Mouse (Mus musculus) lung, postnatal 0 days (tissue): ENCODE measurements around the gene Piezo1. TPM values are rescaled to one million over a fixed set of nuclear protein-coding genes. Genes with fewer than 3 reads are reported as not detected.
A peak's percentile ranks its signal among the peaks of the same experiment; 100 is the strongest.

Experiments used
- ATAC-seq: fragments of 200-750 bp; cut with Nextera tagmentation; 2 replicates; pipeline ENCODE4 v1.8.0; 2017; ENCODE audit warnings: moderate library complexity
- DNase-seq: peaks from one replicate; pipeline ENCODE4 v3.0.0-alpha.2; 2016; ENCODE audit warnings: low spot score
- H3K27ac ChIP-seq: fragments of 300-500 bp; sonication (generic); 2 replicates; pipeline ENCODE4 v1.5.1; 2014; ENCODE audit warnings: antibody characterized with exemption, mild to moderate bottlenecking, low read length, mixed read lengths
- H3K27me3 ChIP-seq: fragments of 300-500 bp; sonication (generic); replicated peaks from 2 replicates; pipeline ENCODE4 v1.6.1; 2014; ENCODE audit warnings: low read length, mixed read lengths; ENCODE audit not compliant: insufficient read depth
- H3K36me3 ChIP-seq: fragments of 300-500 bp; sonication (generic); 2 replicates; pipeline ENCODE4 v1.6.1; 2014; ENCODE audit warnings: low read length, mixed read lengths; ENCODE audit not compliant: insufficient read depth
- H3K4me1 ChIP-seq: fragments of 300-500 bp; sonication (generic); 2 replicates; pipeline ENCODE4 v1.6.1; 2014; ENCODE audit warnings: antibody characterized with exemption, low read depth, low read length, mixed read lengths; ENCODE audit not compliant: insufficient read depth
- H3K4me2 ChIP-seq: fragments of 300-500 bp; sonication (generic); replicated peaks from 2 replicates; pipeline ENCODE4 v1.6.1; 2014; ENCODE audit warnings: low read depth, mild to moderate bottlenecking, low read length, moderate library complexity, mixed read lengths
- H3K4me3 ChIP-seq: fragments of 300-500 bp; sonication (generic); 2 replicates; pipeline ENCODE4 v1.5.1; 2014; ENCODE audit warnings: low read depth, low read length
- H3K9ac ChIP-seq: fragments of 300-500 bp; sonication (generic); replicated peaks from 2 replicates; pipeline ENCODE4 v1.6.1; 2014; ENCODE audit warnings: low read depth, mild to moderate bottlenecking
- H3K9me3 ChIP-seq: fragments of 300-500 bp; sonication (generic); 2 replicates; pipeline ENCODE4 v1.6.1; 2016; ENCODE audit warnings: low read length, mixed read lengths
- CTCF ChIP-seq: IDR thresholded peaks from 2 replicates; pipeline ENCODE4 v1.5.1; 2016; ENCODE audit warnings: antibody characterized with exemption, mild to moderate bottlenecking
- EP300 ChIP-seq: IDR thresholded peaks from 2 replicates; pipeline ENCODE4 v1.6.1; 2016; ENCODE audit warnings: antibody characterized with exemption, mild to moderate bottlenecking, control low read depth
- WGBS: fragments of 180-500 bp; shearing (Covaris S2); extraction: QIAGEN DNeasy Blood & Tissue Kit; methylation state at CpG from one replicate; pipeline ENCODE4 v1.1.7; 2014; 5-methylcytosine and 5-hydroxymethylcytosine counted together
- polyA plus RNA-seq: library from polyadenylated mRNA; unstranded; fragments of >200 nt; fragmentation: Nextera tagmentation; extraction: Ambion mirVana; gene quantifications from 2 replicates; pipeline ENCODE4 v1.2.1, GENCODE M21; 2015

Gene Piezo1
- polyA plus RNA-seq, 1 experiment from 2014 or later: 27.3 TPM

DNA sequence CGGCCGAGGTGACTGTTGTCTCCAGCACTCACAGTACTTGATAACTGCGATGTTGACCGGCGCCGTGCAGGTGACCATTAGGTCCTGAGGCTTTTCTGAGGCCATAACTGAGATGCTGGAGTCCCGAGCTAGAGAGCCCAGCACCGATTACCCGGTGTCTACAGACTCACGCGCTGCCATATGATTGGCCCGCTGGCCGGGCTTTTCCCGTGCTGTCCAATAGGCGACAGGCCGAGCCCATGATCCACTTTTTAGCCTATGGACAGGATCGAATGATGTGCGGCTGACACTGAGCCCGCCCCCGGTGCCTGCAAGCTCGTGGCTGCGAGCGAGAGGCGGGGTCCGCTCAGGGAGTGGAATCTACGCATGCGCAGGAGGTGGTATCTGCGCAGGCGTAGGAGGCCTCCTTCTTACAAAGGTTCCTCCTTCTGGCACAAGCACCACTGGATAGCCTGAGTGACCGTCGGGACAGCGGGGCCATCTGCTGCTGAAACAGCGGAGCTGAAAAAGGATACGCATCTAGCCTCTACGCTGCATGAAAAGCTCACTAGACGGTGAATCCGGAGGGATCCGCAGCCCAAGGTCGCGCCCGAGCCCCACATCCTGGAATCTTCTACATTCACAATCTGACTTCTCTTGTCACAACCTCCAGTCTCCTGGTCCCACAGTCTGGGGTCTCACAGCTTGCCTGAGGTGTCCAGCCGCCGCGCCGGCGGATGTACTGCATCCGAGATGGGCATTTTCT lies 107.7 kb downstream of the Piezo1 start, which contains the start of gene Mvd:
Mvd (minus strand) TSS at position 161 of the 745 bp plus-strand sequence.
- Histone ChIP-seq H3K9ac (peak within 1 kb of the TSS; percentile 45), H3K27ac (peak within 1 kb of the TSS; percentile 90), H3K36me3 (no peaks in the 10 kb centered on the region), H3K9me3 (no peaks in the 10 kb centered on the region), H3K4me3 (peak within 1 kb of the TSS; percentile 52), H3K4me1 (peaks cover 7% of the 10 kb centered on the region; the same call in 1 of the 2 replicates), H3K4me2 (peak within 1 kb of the TSS; percentile 97), H3K27me3 (no peaks in the 10 kb centered on the region)
- TF ChIP-seq CTCF (peak; percentile 71), EP300 (no peak)
- ATAC-seq (peak; percentile 97), DNase-seq (peak; percentile 100)
- under 1% methylated on average over 47 of the region's 47 CpGs for WGBS

DNA sequence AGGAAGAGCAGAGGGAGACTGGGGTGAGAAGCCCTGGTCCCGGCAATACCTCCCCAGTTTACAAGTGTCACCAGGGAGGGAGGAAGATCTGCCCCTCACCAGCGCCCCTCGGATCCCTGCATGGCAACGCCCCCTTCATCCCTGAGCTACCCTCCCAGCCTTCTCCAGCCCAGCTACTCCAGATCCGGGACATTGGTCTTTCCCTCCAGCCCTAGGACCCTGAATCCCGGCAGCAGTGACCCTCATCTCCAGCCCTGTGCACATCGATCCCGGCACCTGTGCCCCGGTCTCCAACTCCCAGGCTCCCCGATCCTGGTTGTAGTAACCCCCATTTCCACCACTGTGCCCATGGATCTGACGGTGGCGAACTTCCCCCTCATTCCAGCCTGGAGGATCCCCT lies 108.3 kb downstream of the Piezo1 start:
- H3K9ac ChIP-seq: peak overlapping the region; percentile 43
- WGBS: 2% methylated on average over 11 of the region's 12 CpGs
- H3K27me3 ChIP-seq: no peaks in the 10 kb centered on the region
- H3K36me3 ChIP-seq: no peaks in the 10 kb centered on the region
- peak overlapping the region; percentile 59; the same call in 1 of the 2 replicates for H3K27ac ChIP-seq
- TF ChIP-seq EP300 (no peak), CTCF (no peak)
- H3K4me3 ChIP-seq: peak overlapping the region; percentile 52
- peak overlapping the region; percentile 97 for H3K4me2 ChIP-seq
- no peaks in the 10 kb centered on the region for H3K9me3 ChIP-seq
- ATAC-seq: no peak
- peaks cover 7% of the 10 kb centered on the region; the same call in 1 of the 2 replicates for H3K4me1 ChIP-seq
- no peak for DNase-seq

DNA sequence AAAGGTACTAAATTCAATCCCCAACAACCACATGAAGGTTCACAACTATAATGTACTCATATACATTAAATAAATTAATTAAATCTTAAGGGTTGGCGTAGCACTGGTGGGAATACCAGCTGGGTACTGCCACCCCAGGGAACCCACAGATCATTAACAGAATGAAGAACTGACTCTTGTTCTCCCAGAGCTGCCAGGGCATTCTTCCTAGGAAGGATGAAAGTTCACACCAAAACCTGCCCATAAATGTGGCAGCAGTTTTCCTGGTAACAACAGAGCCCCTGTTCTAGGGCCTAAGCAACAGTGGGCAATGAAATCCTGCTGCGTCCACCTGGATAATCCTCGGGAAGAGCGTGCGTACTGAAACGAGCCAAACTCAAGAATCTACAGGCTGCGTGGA lies 108.8 kb downstream of the Piezo1 start:
- TF ChIP-seq CTCF (no peak), EP300 (no peak)
- peak overlapping the region; percentile 52 for H3K4me3 ChIP-seq
- peak overlapping the region; percentile 97 for H3K4me2 ChIP-seq
- peak overlapping the region; percentile 43 for H3K9ac ChIP-seq
- no peak overlapping the region for H3K27ac ChIP-seq
- DNase-seq (no peak), ATAC-seq (no peak)
- H3K36me3 ChIP-seq: no peaks in the 10 kb centered on the region
- WGBS: 23% methylated on average over 7 of the region's 7 CpGs
- H3K4me1 ChIP-seq: peaks cover 7% of the 10 kb centered on the region; the same call in 1 of the 2 replicates
- no peaks in the 10 kb centered on the region for H3K9me3 ChIP-seq
- H3K27me3 ChIP-seq: no peaks in the 10 kb centered on the region

DNA sequence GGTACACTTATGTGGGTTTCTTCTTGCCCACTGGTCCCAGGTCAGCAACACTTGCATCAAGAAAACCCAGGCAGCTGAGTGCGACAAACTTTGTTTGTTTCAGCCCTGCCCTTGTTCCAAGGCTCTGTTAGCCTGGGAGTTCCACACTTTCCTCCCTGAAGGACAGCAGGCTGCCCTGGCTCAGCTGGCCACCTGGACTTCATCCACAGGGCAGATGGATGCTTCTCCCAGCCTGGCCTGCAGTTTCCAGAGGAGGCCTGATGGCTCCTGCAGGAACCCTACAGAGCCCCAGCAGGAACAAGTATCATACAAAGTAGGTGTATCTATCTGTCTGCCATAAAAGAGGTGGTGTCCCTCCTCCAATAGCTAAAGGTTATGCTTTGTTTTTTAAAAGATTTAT lies 109.8 kb downstream of the Piezo1 start:
- no peak overlapping the region for H3K27ac ChIP-seq
- 88% methylated on average over 1 of the region's 1 CpGs for WGBS
- TF ChIP-seq CTCF (no peak), EP300 (no peak)
- H3K4me2 ChIP-seq: no peak overlapping the region
- H3K27me3 ChIP-seq: no peaks in the 10 kb centered on the region
- H3K4me1 ChIP-seq: peaks cover 7% of the 10 kb centered on the region; the same call in 1 of the 2 replicates
- no peaks in the 10 kb centered on the region for H3K36me3 ChIP-seq
- H3K9me3 ChIP-seq: no peaks in the 10 kb centered on the region
- H3K9ac ChIP-seq: no peak overlapping the region
- ATAC-seq (no peak), DNase-seq (no peak)
- H3K4me3 ChIP-seq: no peak overlapping the region

DNA sequence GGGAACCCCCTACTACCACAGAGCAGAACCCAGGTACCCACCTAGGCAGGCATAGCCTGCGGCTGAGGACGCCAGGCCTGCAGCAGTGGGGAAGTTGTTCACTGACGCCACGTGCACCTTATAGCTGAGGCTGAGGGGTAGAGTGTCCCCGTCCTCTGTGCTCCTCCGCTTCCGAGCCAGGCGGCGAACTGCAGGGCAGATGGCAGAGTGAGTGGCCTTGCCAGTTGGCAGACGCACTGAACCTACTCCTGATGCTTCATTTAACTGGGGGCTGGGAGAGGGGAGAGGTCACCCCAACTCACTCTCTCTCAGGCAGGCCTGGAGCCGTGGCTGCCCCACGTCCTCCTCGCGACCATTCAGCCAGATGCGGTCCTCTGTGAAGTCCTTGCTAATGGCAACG lies 111.8 kb downstream of the Piezo1 start:
- no peak overlapping the region for H3K4me3 ChIP-seq
- ATAC-seq: no peak

DNA sequence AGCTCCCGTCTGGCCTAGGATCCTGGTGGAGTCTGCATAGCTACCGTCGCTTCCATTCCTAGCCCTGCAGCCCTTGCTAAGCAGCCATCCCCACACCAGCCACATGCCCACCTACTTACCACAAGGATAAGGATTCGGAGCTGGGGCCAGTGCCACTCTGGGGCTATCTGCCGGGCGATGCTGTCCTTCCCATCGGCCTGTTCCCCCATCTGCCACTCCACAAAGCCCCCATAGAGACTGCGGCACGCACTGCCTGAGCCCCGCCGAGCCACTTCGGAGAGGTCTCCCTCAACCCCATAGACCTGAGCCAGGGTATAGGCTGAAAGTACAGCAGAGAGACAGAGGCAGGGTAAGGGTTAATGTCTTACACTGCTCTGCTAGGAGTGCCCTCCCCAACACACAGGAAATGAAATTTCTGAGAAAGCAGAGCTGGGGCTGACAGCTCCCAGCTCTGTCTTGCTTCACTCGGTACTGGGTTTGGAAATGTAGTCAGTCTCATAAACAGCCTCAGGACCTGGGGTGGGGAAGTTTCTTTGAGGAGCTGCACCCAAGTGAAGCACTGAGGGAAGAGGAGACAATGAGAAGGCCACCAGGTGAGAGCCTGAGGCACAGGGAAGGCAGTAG lies 113.3 kb downstream of the Piezo1 start:
- TF ChIP-seq CTCF (no peak), EP300 (no peak)
- Histone ChIP-seq H3K9me3 (no peaks in the 10 kb centered on the region), H3K9ac (0 out of 2 replicates have a peak overlapping the region, but pooled peaks have one; percentile 2), H3K4me3 (no peak overlapping the region), H3K4me1 (peaks cover 5% of the 10 kb centered on the region), H3K36me3 (no peaks in the 10 kb centered on the region), H3K27me3 (no peaks in the 10 kb centered on the region), H3K27ac (peak overlapping the region; percentile 62), H3K4me2 (peak overlapping the region; percentile 23; the same call in 1 of the 2 replicates)
- ATAC-seq: peak; percentile 58
- WGBS: 77% methylated on average over 13 of the region's 13 CpGs
- DNase-seq: peak; percentile 83

More for the DNA sequence above, 111.8 kb downstream of the Piezo1 start:
- no peak for DNase-seq
- Histone ChIP-seq H3K36me3 (no peaks in the 10 kb centered on the region), H3K9me3 (no peaks in the 10 kb centered on the region), H3K4me1 (no peaks in the 10 kb centered on the region), H3K4me2 (no peak overlapping the region), H3K9ac (no peak overlapping the region), H3K27me3 (no peaks in the 10 kb centered on the region), H3K27ac (no peak overlapping the region)
- TF ChIP-seq CTCF: no peak
- 93% methylated on average over 16 of the region's 16 CpGs for WGBS
